Mouse (Mus musculus) ES-E14 (cell line): ENCODE measurements around the gene Vsx2. TPM values are rescaled to one million over a fixed set of nuclear protein-coding genes. Genes with fewer than 3 reads are reported as not detected.

Source experiments
- DNase-seq: peaks from one replicate; pipeline ENCODE4 v3.0.0-alpha.2; 2013; ENCODE audit warnings: low read depth, low spot score
- H3K27ac ChIP-seq: 2 replicates; pipeline ENCODE4 v1.5.1; 2012; ENCODE audit warnings: low read depth, mild to moderate bottlenecking, low read length, moderate library complexity, mixed read lengths; ENCODE audit not compliant: poor library complexity, insufficient read depth, severe bottlenecking
- H3K36me3 ChIP-seq: 2 replicates; pipeline ENCODE4 v1.6.1; 2012; ENCODE audit warnings: mild to moderate bottlenecking, low read length, moderate library complexity, mixed read lengths; ENCODE audit not compliant: control insufficient read depth, poor library complexity, insufficient read depth, severe bottlenecking
- H3K4me1 ChIP-seq, 2 experiments: fragments of 150-350 bp in 1 of 2; sonication (generic) in 1 of 2; 2 replicates each; pipeline ENCODE4 v1.6.1; 2012; ENCODE audit warnings: low read length in 2 of 2, mild to moderate bottlenecking in 1 of 2, mixed read lengths in 1 of 2; ENCODE audit not compliant: control insufficient read depth in 2 of 2, insufficient read depth in 2 of 2, poor library complexity in 1 of 2
- H3K4me3 ChIP-seq, 2 experiments: fragments of 150-350 bp in 1 of 2; sonication (generic) in 1 of 2; 2 replicates each; pipeline ENCODE4 v1.5.1; 2012; ENCODE audit warnings: low read length in 2 of 2, low read depth in 1 of 2, mild to moderate bottlenecking in 1 of 2, mixed read lengths in 1 of 2; ENCODE audit not compliant: insufficient read depth in 1 of 2, poor library complexity in 1 of 2, severe bottlenecking in 1 of 2
- H3K9ac ChIP-seq: 2 replicates; pipeline ENCODE4 v1.6.1; 2012; ENCODE audit warnings: low read depth, mild to moderate bottlenecking, low read length, mixed read lengths; ENCODE audit not compliant: poor library complexity, insufficient read depth, severe bottlenecking
- H3K9me3 ChIP-seq: fragments of 150-350 bp; sonication (generic); 2 replicates; pipeline ENCODE4 v1.6.1; 2012; ENCODE audit warnings: low read depth, mild to moderate bottlenecking, low read length; ENCODE audit not compliant: control insufficient read depth, insufficient read depth
- CHD2 ChIP-seq: IDR thresholded peaks from 2 replicates; pipeline ENCODE4 v1.6.1; 2014; ENCODE audit warnings: mild to moderate bottlenecking, low read depth, low read length, inconsistent platforms
- HCFC1 ChIP-seq: IDR thresholded peaks from 2 replicates; pipeline ENCODE4 v1.6.1; 2012; ENCODE audit warnings: low read length, inconsistent platforms, borderline replicate concordance; ENCODE audit not compliant: insufficient read depth
- MAFK ChIP-seq: IDR thresholded peaks from 2 replicates; pipeline ENCODE4 v1.6.1; 2014; ENCODE audit warnings: mild to moderate bottlenecking, low read depth, low read length, inconsistent platforms; ENCODE audit not compliant: insufficient read depth
- ZC3H11A ChIP-seq: IDR thresholded peaks from 2 replicates; pipeline ENCODE4 v1.6.1; 2012; ENCODE audit warnings: low read depth, mild to moderate bottlenecking, inconsistent platforms, low read length, borderline replicate concordance
- ZNF384 ChIP-seq: IDR thresholded peaks from 2 replicates; pipeline ENCODE4 v1.6.1; 2012; ENCODE audit warnings: low read depth, low read length, inconsistent platforms
- in situ Hi-C, 2 experiments: fragments of 600-800 bp; cut with MboI; formaldehyde crosslinking; loops; one replicate each; pipeline ENCODE4 v1.15.1; 2025; ENCODE audit warnings: low sequenced_read_pairs in 2 of 2, inconsistent platforms in 1 of 2; ENCODE audit not compliant: unreplicated experiment in 2 of 2
- total RNA-seq: library from RNA; depleted of rRNA; stranded (reverse); fragments of 300-350 nt; gene quantifications from 2 replicates; pipeline ENCODE4 v1.2.3, GENCODE M21; 2012

Vsx2 gene
- total RNA-seq, 1 experiment = not detected

DNA sequence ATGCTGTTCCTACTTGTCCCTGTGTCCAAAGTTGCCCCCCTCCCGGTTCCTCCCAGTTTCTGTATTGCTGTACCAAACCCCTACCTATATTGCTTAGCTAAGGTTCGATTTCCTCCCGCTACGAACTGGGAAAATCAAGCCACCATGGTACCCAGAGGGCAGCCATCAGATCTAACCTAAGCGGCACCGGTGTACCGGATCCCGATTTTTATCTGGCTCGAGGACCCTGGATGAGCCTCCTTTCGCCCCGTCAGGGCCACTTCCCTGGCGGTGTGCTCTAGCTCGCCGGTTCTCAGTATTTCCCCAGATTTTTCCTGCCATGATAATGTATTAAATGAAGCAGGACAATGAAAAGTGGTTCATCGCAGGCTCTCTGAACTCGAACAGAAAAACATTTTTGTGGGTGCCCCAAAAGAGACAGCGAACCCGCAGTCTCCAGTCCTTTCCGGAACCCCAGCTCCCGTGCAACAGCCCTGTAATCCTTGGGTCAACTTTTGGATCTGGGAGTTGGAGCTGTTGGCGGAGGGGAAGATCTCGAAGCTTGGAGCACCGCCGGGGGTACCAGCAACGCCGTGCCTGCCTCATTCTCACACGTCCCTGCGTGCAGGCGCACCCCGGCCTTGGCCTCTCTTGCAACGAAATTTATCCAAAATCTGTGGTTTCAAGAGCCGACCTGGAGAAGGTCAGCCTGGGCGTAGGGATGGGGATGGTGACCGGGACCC lies 1.3 kb downstream of the Vsx2 start:
- Histone ChIP-seq H3K4me3 (peak overlapping the region; percentile 29 to 39), H3K27ac (no peak overlapping the region), H3K9ac (no peak overlapping the region), H3K9me3 (no peaks in the 10 kb centered on the region), H3K4me1 (peaks cover 3 to 5% of the 10 kb centered on the region in 2 experiments; a peak in 2 of 4 replicates), H3K36me3 (no peaks in the 10 kb centered on the region)
- TF ChIP-seq CHD2 (no peak), ZNF384 (no peak), MAFK (no peak), ZC3H11A (no peak), HCFC1 (no peak)
- DNase-seq = no peak
- in situ Hi-C loops = no loop called here

DNA sequence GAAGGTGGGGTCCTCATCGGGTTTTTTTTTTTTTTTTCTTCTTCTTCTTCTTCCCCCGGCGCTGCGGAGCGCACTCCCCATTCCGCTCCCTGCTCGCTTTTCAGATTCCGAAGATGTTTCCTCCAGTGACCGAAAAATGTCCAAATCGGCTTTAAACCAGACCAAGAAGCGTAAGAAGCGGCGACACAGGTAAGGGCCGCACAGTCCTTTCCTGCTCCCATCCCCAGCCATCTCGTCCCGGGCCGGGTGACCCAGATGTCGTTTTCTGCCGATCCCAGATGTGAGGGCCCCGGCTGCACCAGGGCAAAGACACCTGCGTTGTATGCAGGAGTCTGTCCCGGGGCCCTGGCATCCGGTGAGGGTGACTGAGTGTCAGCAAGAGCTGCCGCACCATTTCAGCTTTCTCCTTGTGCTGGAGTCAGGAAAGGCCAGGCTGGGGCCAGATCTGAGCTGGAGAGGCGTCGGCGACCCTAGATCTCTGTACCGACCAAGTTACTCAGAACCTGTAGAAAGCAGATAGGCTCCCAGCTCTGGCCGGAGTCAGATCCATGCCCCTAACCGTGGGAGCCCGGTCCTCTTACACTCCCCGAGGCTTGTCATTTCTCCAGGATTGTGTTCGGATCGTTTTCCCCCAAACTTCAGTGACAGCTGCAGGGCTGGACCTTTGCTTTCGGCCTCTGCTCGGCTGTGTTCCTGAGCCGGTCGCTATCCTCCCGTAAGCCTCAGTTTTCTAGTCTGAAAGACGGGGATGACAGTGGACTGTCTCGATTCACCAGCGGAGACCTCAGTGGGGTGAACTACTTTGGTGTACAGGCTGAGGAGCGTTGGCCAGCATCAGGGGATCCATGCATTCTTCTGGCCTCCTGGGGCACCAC lies 2.1 kb downstream of the Vsx2 start:
- no peak for DNase-seq
- Histone ChIP-seq H3K9ac (no peak overlapping the region), H3K9me3 (no peaks in the 10 kb centered on the region), H3K4me3 (peak overlapping the region; percentile 29 to 39), H3K36me3 (no peaks in the 10 kb centered on the region), H3K4me1 (peaks cover 3 to 5% of the 10 kb centered on the region in 2 experiments; a peak in 2 of 4 replicates), H3K27ac (no peak overlapping the region)
- in situ Hi-C loops = no loop called here
- no peak for TF ChIP-seq CHD2
- no peak for TF ChIP-seq MAFK
- no peak for TF ChIP-seq HCFC1
- TF ChIP-seq ZC3H11A = no peak
- TF ChIP-seq ZNF384 = 0 out of 2 replicates have a peak, but pooled peaks have one; percentile 11

DNA sequence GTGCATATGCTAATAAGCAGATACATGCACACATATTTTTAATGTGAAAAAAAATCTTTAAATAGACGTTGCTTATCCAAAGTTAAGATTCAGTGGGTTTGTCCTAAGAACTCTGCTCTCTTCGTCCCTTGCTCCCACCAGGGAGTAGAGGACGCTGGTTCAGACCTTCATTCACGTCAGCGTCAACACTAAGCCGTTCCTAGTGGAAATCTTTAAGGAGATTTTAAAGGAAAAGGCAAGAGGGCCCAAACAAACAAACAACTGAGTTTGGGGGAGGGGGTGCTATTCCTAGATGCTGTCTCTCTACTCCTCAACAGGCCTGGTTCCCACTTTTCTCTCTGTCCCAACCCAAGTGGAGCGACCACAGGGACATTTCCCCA lies 2.8 kb downstream of the Vsx2 start:
- DNase-seq = no peak
- TF ChIP-seq ZNF384 = no peak
- TF ChIP-seq HCFC1 = no peak
- TF ChIP-seq CHD2 = no peak
- TF ChIP-seq MAFK = no peak
- TF ChIP-seq ZC3H11A = no peak
- no peaks in the 10 kb centered on the region for H3K9me3 ChIP-seq
- no peaks in the 10 kb centered on the region for H3K36me3 ChIP-seq
- no peak overlapping the region for H3K4me3 ChIP-seq
- no peak overlapping the region for H3K9ac ChIP-seq
- H3K4me1 ChIP-seq = peaks cover 3 to 5% of the 10 kb centered on the region in 2 experiments; a peak in 2 of 4 replicates
- in situ Hi-C loops = no loop called here
- no peak overlapping the region for H3K27ac ChIP-seq

DNA sequence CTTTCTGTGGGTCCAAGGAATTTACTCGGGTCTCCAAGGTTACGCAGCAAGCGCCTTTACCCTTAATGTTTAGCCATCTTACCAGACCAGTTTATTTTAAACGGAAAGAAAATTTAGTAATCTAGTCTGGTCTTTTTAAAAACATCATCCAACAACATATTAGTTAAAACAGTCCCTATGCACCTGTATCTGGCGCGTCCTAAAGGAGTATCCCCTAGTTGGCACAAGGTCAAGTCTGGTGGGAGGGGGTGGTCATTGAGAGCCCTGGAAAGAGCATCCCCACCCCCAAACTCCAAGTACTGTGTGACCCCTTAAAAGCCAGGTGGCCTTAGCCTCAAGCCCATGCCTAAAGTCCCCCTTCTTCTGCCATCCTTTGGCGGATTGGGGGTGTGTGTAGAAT lies 3.5 kb downstream of the Vsx2 start:
- no peak for DNase-seq
- no peak for TF ChIP-seq HCFC1
- no peaks in the 10 kb centered on the region for H3K9me3 ChIP-seq
- in situ Hi-C loops = no loop called here
- no peak overlapping the region for H3K4me3 ChIP-seq
- H3K9ac ChIP-seq = no peak overlapping the region
- peaks cover 3 to 6% of the 10 kb centered on the region in 2 experiments; a peak in 2 of 4 replicates for H3K4me1 ChIP-seq
- H3K36me3 ChIP-seq = no peaks in the 10 kb centered on the region
- no peak overlapping the region for H3K27ac ChIP-seq
